Mouse (Mus musculus): ENCODE measurements at regions not wholly inside any gene's neighbourhood (a gene's known extent, or its start where the extent isn't known, plus 50 kb on each side); places are given as distances from the start of the nearest gene placed in this dataset.
A peak's percentile ranks its signal among the peaks of the same experiment; 100 is the strongest.

- DNase-seq (ENCODE audit: low spot score in 2 of 2) = no peak
Measured at GRCm38 (mm10) chr6:98754487-98754886, 411.9 kb upstream of the Gm765 start.

GRCm38 (mm10) chr6:98748618-98749017 is 406.1 kb upstream of the Gm765 start:
- no peak for DNase-seq (ENCODE audit: low spot score in 2 of 2)

GRCm38 (mm10) chr6:98746976-98747375 is 404.4 kb upstream of the Gm765 start:
- DNase-seq (ENCODE audit: low spot score in 2 of 2) = no peak

GRCm38 (mm10) chr6:98740447-98740846 is 397.9 kb upstream of the Gm765 start:
- no peak for DNase-seq (ENCODE audit: low spot score in 2 of 2)

GRCm38 (mm10) chr6:98731010-98731530 is 388.5 kb upstream of the Gm765 start:
- no peak for DNase-seq (ENCODE audit: low spot score in 2 of 2)

- DNase-seq (ENCODE audit: low spot score in 2 of 2) = no peak
Measured at GRCm38 (mm10) chr6:98726605-98727144, 384.1 kb upstream of the Gm765 start.

- no peak for DNase-seq (ENCODE audit: low spot score in 2 of 2)
Measured at GRCm38 (mm10) chr6:98704887-98705622, 362.5 kb upstream of the Gm765 start.

GRCm38 (mm10) chr6:98697571-98697970 is 355.0 kb upstream of the Gm765 start:
- DNase-seq (ENCODE audit: low spot score in 2 of 2) = no peak

- no peak for DNase-seq (ENCODE audit: low spot score in 2 of 2)
Measured at GRCm38 (mm10) chr6:98693411-98693810, 350.9 kb upstream of the Gm765 start.

GRCm38 (mm10) chr6:98690133-98690532 is 347.6 kb upstream of the Gm765 start:
- no peak for DNase-seq (ENCODE audit: low spot score in 2 of 2)

- no peak for DNase-seq (ENCODE audit: low spot score in 2 of 2)
Measured at GRCm38 (mm10) chr6:98689395-98689794, 346.8 kb upstream of the Gm765 start.

- DNase-seq (ENCODE audit: low spot score in 2 of 2) = no peak
Measured at GRCm38 (mm10) chr6:98688624-98689023, 346.1 kb upstream of the Gm765 start.

- DNase-seq (ENCODE audit: low spot score in 2 of 2) = no peak
Measured at GRCm38 (mm10) chr6:98666388-98666989, 323.9 kb upstream of the Gm765 start.

- no peak for DNase-seq (ENCODE audit: low spot score in 2 of 2)
Measured at GRCm38 (mm10) chr6:98651827-98652226, 309.3 kb upstream of the Gm765 start.

- no peak for DNase-seq (ENCODE audit: low spot score in 2 of 2)
Measured at GRCm38 (mm10) chr6:98651315-98651714, 308.8 kb upstream of the Gm765 start.

- no peak for DNase-seq (ENCODE audit: low spot score in 2 of 2)
Measured at GRCm38 (mm10) chr6:98640316-98640715, 297.8 kb upstream of the Gm765 start.

- DNase-seq (ENCODE audit: low spot score in 2 of 2) = no peak
Measured at GRCm38 (mm10) chr6:98635816-98636215, 293.3 kb upstream of the Gm765 start.

GRCm38 (mm10) chr6:98632278-98633063 is 289.9 kb upstream of the Gm765 start:
- DNase-seq (ENCODE audit: low spot score in 2 of 2) = peak; percentile 16 to 26

- DNase-seq (ENCODE audit: low spot score in 2 of 2) = no peak
Measured at GRCm38 (mm10) chr6:98631269-98631668, 288.7 kb upstream of the Gm765 start.

GRCm38 (mm10) chr6:98629646-98630045 is 287.1 kb upstream of the Gm765 start:
- DNase-seq (ENCODE audit: low spot score in 2 of 2) = no peak

- no peak for DNase-seq (ENCODE audit: low spot score in 2 of 2)
Measured at GRCm38 (mm10) chr6:98626435-98626834, 283.9 kb upstream of the Gm765 start.

- DNase-seq (ENCODE audit: low spot score in 2 of 2) = no peak
Measured at GRCm38 (mm10) chr6:98620886-98621285, 278.3 kb upstream of the Gm765 start.
